Mouse (Mus musculus) yolk sac, embryonic 10.5 days (tissue): ENCODE measurements at regions not wholly inside any gene's neighbourhood (a gene's known extent, or its start where the extent isn't known, plus 50 kb on each side); places are given as distances from the start of the nearest gene placed in this dataset.
A peak's percentile ranks its signal among the peaks of the same experiment; 100 is the strongest.
"Not testable (repeated sequence)": the region's sequence is repeated elsewhere in the genome, so short reads cannot be mapped to it uniquely, and the experiment has no call there.

ENCODE experiments used
- DNase-seq: peaks from one replicate; pipeline ENCODE4 v3.0.0-alpha.2; 2017; ENCODE audit warnings: low spot score

GRCm38 (mm10) chr12:69485652-69486651 lies 96.9 kb downstream of the Vcpkmt start:
- DNase-seq: no peak

GRCm38 (mm10) chr12:69481420-69481819 lies 101.4 kb downstream of the Vcpkmt start:
- DNase-seq: no peak

- no peak for DNase-seq
Measured at GRCm38 (mm10) chr12:69476631-69477091, 104.4 kb upstream of the Gm9887 start.

- DNase-seq: no peak
Measured at GRCm38 (mm10) chr12:69476131-69476530, 103.9 kb upstream of the Gm9887 start.

- no peak for DNase-seq
Measured at GRCm38 (mm10) chr12:69474916-69475661, 102.8 kb upstream of the Gm9887 start.

- no peak for DNase-seq
Measured at GRCm38 (mm10) chr12:69474141-69474915, 102.1 kb upstream of the Gm9887 start.

- DNase-seq: no peak
Measured at GRCm38 (mm10) chr12:69473379-69474057, 101.3 kb upstream of the Gm9887 start.

- no peak for DNase-seq
Measured at GRCm38 (mm10) chr12:69472912-69473311, 100.7 kb upstream of the Gm9887 start.

GRCm38 (mm10) chr12:69471876-69472275 lies 99.6 kb upstream of the Gm9887 start:
- no peak for DNase-seq

- peak; percentile 48 for DNase-seq
Measured at GRCm38 (mm10) chr12:69469004-69469403, 96.7 kb upstream of the Gm9887 start.

- DNase-seq: no peak
Measured at GRCm38 (mm10) chr12:69467363-69467762, 95.1 kb upstream of the Gm9887 start.

- no peak for DNase-seq
Measured at GRCm38 (mm10) chr12:69464906-69465305, 92.6 kb upstream of the Gm9887 start.

GRCm38 (mm10) chr12:69463327-69463726 lies 91.1 kb upstream of the Gm9887 start:
- not testable (repeated sequence) for DNase-seq

- DNase-seq: peak; percentile 70
Measured at GRCm38 (mm10) chr12:69461888-69462840, 89.9 kb upstream of the Gm9887 start.

- DNase-seq: peak; percentile 62
Measured at GRCm38 (mm10) chr12:69460552-69461079, 88.4 kb upstream of the Gm9887 start.

GRCm38 (mm10) chr12:69458170-69458841 lies 86.0 kb upstream of the Gm9887 start:
- DNase-seq: peak; percentile 53

GRCm38 (mm10) chr12:69456746-69457145 lies 84.5 kb upstream of the Gm9887 start:
- DNase-seq: no peak

- DNase-seq: no peak
Measured at GRCm38 (mm10) chr12:69456116-69456515, 83.9 kb upstream of the Gm9887 start.

GRCm38 (mm10) chr12:69455566-69455965 lies 83.3 kb upstream of the Gm9887 start:
- no peak for DNase-seq
